Mouse (Mus musculus): ENCODE measurements at regions not wholly inside any gene's neighbourhood (a gene's known extent, or its start where the extent isn't known, plus 50 kb on each side); places are given as distances from the start of the nearest gene placed in this dataset. TPM values are rescaled to one million over a fixed set of nuclear protein-coding genes. Genes with fewer than 3 reads are reported as not detected.

Small RNA genes lying in the stretch of these regions (microRNA-seq; reads per million reads assigned to microRNA genes)
- gene Gm24369: not detected

Data from limb, embryonic 13.5 days (tissue).